Comparison of ENCODE assay signal across 18 mouse cellular contexts in genomic region chr17:45546941-45547340, GRCm38 (mm10). TPM values are rescaled to one million over a fixed set of nuclear protein-coding genes. Genes with fewer than 3 reads are reported as not detected.
A peak's percentile ranks its signal among the peaks of the same experiment; 100 is the strongest.
DNase-seq lines count a peak whose midpoint lies in the region; ATAC-seq and TF ChIP-seq lines count a peak whose summit lies in the region.
"Had no signal": no experiment of that assay in that cellular context is flagged by ENCODE, and none has a peak within 500 bp of the region (broad histone marks: within the 10 kb centered on the region; RNA-seq: fewer than 3 reads in every experiment).

No protein-coding gene starts in this region.

- 0 out of 2 replicates have a peak overlapping the region, but pooled peaks have one; percentile 6 for H3K4me3 ChIP-seq in embryonic facial prominence, embryonic 12.5 days
- H3K4me3 ChIP-seq in embryonic facial prominence, embryonic 10.5 days = no peak overlapping the region
- H3K4me3 ChIP-seq in left cerebral cortex, adult 2 months = peak overlapping the region; percentile 75; the same call in 1 of the 2 replicates
- peak overlapping the region; percentile 79; the same call in 1 of the 2 replicates for H3K4me3 ChIP-seq in cortical plate, adult 2 months (ENCODE audit: insufficient read depth, low read length)
- H3K4me3 ChIP-seq: embryonic facial prominence, embryonic 15.5 days; heart, embryonic 10.5 days; lung, embryonic 15.5 days had no signal

- no peak overlapping the region for H3K4me2 ChIP-seq in embryonic facial prominence, embryonic 12.5 days (replicated peaks)
- H3K4me2 ChIP-seq: embryonic facial prominence, embryonic 15.5 days; lung, embryonic 15.5 days had no signal

- H3K9me3 ChIP-seq in embryonic facial prominence, embryonic 12.5 days = no peaks in the 10 kb centered on the region
- no peaks in the 10 kb centered on the region for H3K9me3 ChIP-seq in embryonic facial prominence, embryonic 10.5 days
- H3K9me3 ChIP-seq: embryonic facial prominence, embryonic 15.5 days; heart, embryonic 10.5 days; lung, embryonic 15.5 days had no signal

- H3K9ac ChIP-seq in embryonic facial prominence, embryonic 12.5 days = no peak overlapping the region
- H3K9ac ChIP-seq: embryonic facial prominence, embryonic 15.5 days; lung, embryonic 15.5 days had no signal

- no peak for TF ChIP-seq CTCF in left cerebral cortex, adult 2 months (IDR thresholded peaks at IDR 0.05)
- no peak for TF ChIP-seq CTCF in cortical plate, adult 2 months (IDR thresholded peaks at IDR 0.05; ENCODE audit: extremely low read depth, insufficient read depth, low read length)

- no peak overlapping the region for H3K27ac ChIP-seq in embryonic facial prominence, embryonic 12.5 days
- H3K27ac ChIP-seq in embryonic facial prominence, embryonic 10.5 days (replicated peaks) = no peak overlapping the region
- peak overlapping the region; percentile 48 for H3K27ac ChIP-seq in left cerebral cortex, adult 2 months
- peak overlapping the region; percentile 39; the same call in 1 of the 2 replicates for H3K27ac ChIP-seq in cortical plate, adult 2 months (ENCODE audit: insufficient read depth, low read length)
- H3K27ac ChIP-seq: embryonic facial prominence, embryonic 15.5 days; heart, embryonic 10.5 days; lung, embryonic 15.5 days had no signal

- no peak for DNase-seq in embryonic facial prominence, embryonic 10.5 days (ENCODE audit: low spot score)
- no peak for DNase-seq in left cerebral cortex, adult 2 months (ENCODE audit: extremely low spot score in 1 of 2, low spot score in 2 of 2)
- DNase-seq in left cerebral cortex, adult 11 months (ENCODE audit: low spot score) = no peak
- peak; percentile 77 for DNase-seq in cerebellum, adult 18-20 months
- DNase-seq in lung, adult 18-20 months = no peak
- DNase-seq in frontal cortex, postnatal 36 days (ENCODE audit: low spot score in 2 of 2) = no peak
- DNase-seq: gastrocnemius, postnatal 14 days; kidney, postnatal 14 days had no signal

- H3K27me3 ChIP-seq in embryonic facial prominence, embryonic 12.5 days = peaks cover 65% of the 10 kb centered on the region
- H3K27me3 ChIP-seq in embryonic facial prominence, embryonic 10.5 days (replicated peaks; ENCODE audit: low read depth, poor library complexity, severe bottlenecking) = peaks cover 90% of the 10 kb centered on the region
- H3K27me3 ChIP-seq: Patski had no signal

- H3K36me3 ChIP-seq in embryonic facial prominence, embryonic 12.5 days = peaks cover 8% of the 10 kb centered on the region
- peaks cover 17% of the 10 kb centered on the region for H3K36me3 ChIP-seq in embryonic facial prominence, embryonic 10.5 days (replicated peaks)
- H3K36me3 ChIP-seq: embryonic facial prominence, embryonic 15.5 days; lung, embryonic 15.5 days had no signal

- intact Hi-C loops in left cerebral cortex, adult 2 months (cut with DNase I) = no loop called here

- TF ChIP-seq POLR2A in cortical plate, adult 2 months (IDR thresholded peaks at IDR 0.05; ENCODE audit: extremely low read depth, insufficient read depth, low read length) = no peak

- H3K4me1 ChIP-seq in embryonic facial prominence, embryonic 12.5 days = peaks cover 34% of the 10 kb centered on the region
- peaks cover 62% of the 10 kb centered on the region for H3K4me1 ChIP-seq in embryonic facial prominence, embryonic 10.5 days
- H3K4me1 ChIP-seq in cortical plate, adult 2 months (ENCODE audit: control insufficient read depth, insufficient read depth, low read length) = peaks cover 10% of the 10 kb centered on the region; the same call in 1 of the 2 replicates

- ATAC-seq in embryonic facial prominence, embryonic 12.5 days (ENCODE audit: insufficient number of reproducible peaks, insufficient read depth, low FRiP score, low TSS enrichment) = no peak
- ATAC-seq: intestine, embryonic 16.5 days; Patski had no signal

- WGBS in embryonic facial prominence, embryonic 12.5 days = 66% methylated on average over 16 of the region's 16 CpGs
- 66% methylated on average over 16 of the region's 16 CpGs for WGBS in embryonic facial prominence, embryonic 10.5 days

RNA-seq across cellular contexts. Expression of gene Tmem151b, which starts 2.5 kb away (rescaled TPM):
- polyA plus RNA-seq in embryonic facial prominence, embryonic 12.5 days (2016; fragmentation: Nextera tagmentation; extraction: Ambion mirVana) = 9.2 and 11.1 TPM in 2 replicates
- polyA plus RNA-seq in embryonic facial prominence, embryonic 10.5 days (2016; fragmentation: Nextera tagmentation; extraction: Ambion mirVana) = 5.8 and 8.3 TPM in 2 replicates
- total RNA-seq in left cerebral cortex, adult 2 months (2021) = 100 to 1,000 TPM; 132 to 133 TPM
- 85.7 and 94.1 TPM in 2 replicates for polyA plus RNA-seq in cortical plate, adult 2 months (2012; rRNA removed)
- total RNA-seq: common myeloid progenitor, adult 5-6 weeks; liver, adult 2 months had no signal

RNA-seq across cellular contexts. Expression of gene Nfkbie, which starts 8.6 kb away (rescaled TPM):
- polyA plus RNA-seq in embryonic facial prominence, embryonic 12.5 days (2016; fragmentation: Nextera tagmentation; extraction: Ambion mirVana) = 6.7 and 8.3 TPM in 2 replicates
- polyA plus RNA-seq in embryonic facial prominence, embryonic 10.5 days (2016; fragmentation: Nextera tagmentation; extraction: Ambion mirVana) = 6.6 and 7.1 TPM in 2 replicates
- 1 to 10 TPM; 2.3 to 2.4 TPM for total RNA-seq in left cerebral cortex, adult 2 months (2021)
- 2.1 and 2.3 TPM in 2 replicates for polyA plus RNA-seq in cortical plate, adult 2 months (2012; rRNA removed)

RNA-seq across cellular contexts. Expression of gene Slc35b2, which starts 16.7 kb away (rescaled TPM):
- 108 and 109 TPM in 2 replicates for polyA plus RNA-seq in embryonic facial prominence, embryonic 12.5 days (2016; fragmentation: Nextera tagmentation; extraction: Ambion mirVana)
- 95.8 and 101 TPM in 2 replicates for polyA plus RNA-seq in embryonic facial prominence, embryonic 10.5 days (2016; fragmentation: Nextera tagmentation; extraction: Ambion mirVana)
- total RNA-seq in left cerebral cortex, adult 2 months (2021) = 10 to 100 TPM; 21.5 to 26.3 TPM
- polyA plus RNA-seq in cortical plate, adult 2 months (2012; rRNA removed) = 52.4 and 52.6 TPM in 2 replicates

RNA-seq across cellular contexts. Expression of gene Tcte1, which starts 23.7 kb away (rescaled TPM):
- polyA plus RNA-seq in embryonic facial prominence, embryonic 12.5 days (2016; fragmentation: Nextera tagmentation; extraction: Ambion mirVana) = 1.4 and 1.6 TPM in 2 replicates
- polyA plus RNA-seq in embryonic facial prominence, embryonic 10.5 days (2016; fragmentation: Nextera tagmentation; extraction: Ambion mirVana) = 1.1 TPM in 2 replicates
- 1 to 10 TPM; 1.1 to 1.3 TPM for total RNA-seq in left cerebral cortex, adult 2 months (2021)
- polyA plus RNA-seq in cortical plate, adult 2 months (2012; rRNA removed) = 3.4 and 3.7 TPM in 2 replicates
- total RNA-seq: common myeloid progenitor, adult 5-6 weeks; gastrocnemius, postnatal 14 days; heart, postnatal 25 days; liver, adult 2 months had no signal
- polyA plus RNA-seq: liver, adult 2 months; Patski had no signal

RNA-seq across cellular contexts. Expression of gene Hsp90ab1, which starts 26.1 kb away (rescaled TPM):
- 1,470 and 1,480 TPM in 2 replicates for polyA plus RNA-seq in embryonic facial prominence, embryonic 12.5 days (2016; fragmentation: Nextera tagmentation; extraction: Ambion mirVana)
- polyA plus RNA-seq in embryonic facial prominence, embryonic 10.5 days (2016; fragmentation: Nextera tagmentation; extraction: Ambion mirVana) = 2,187 and 2,215 TPM in 2 replicates
- 1,000 to 10,000 TPM; 1,492 to 1,507 TPM for total RNA-seq in left cerebral cortex, adult 2 months (2021)
- polyA plus RNA-seq in cortical plate, adult 2 months (2012; rRNA removed) = 980 and 997 TPM in 2 replicates

Comparison
In these comparisons a context has a peak if more than half of its experiments do, and no peak if none do; other contexts are left out.
1. H3K27ac ChIP-seq: peak in left cerebral cortex, adult 2 months (single experiment) and cortical plate, adult 2 months (single experiment); none in embryonic facial prominence, embryonic 12.5 days (single experiment) and embryonic facial prominence, embryonic 10.5 days (single experiment).
2. DNase-seq: peak in cerebellum, adult 18-20 months (2 of 2); none in embryonic facial prominence, embryonic 10.5 days (single experiment), left cerebral cortex, adult 2 months (0 of 2), left cerebral cortex, adult 11 months (single experiment), lung, adult 18-20 months (0 of 2) and frontal cortex, postnatal 36 days (0 of 2).